Mouse (Mus musculus) liver, embryonic 14.5 days (tissue): ENCODE measurements around the gene Prm1.

Experiments
- CTCF ChIP-seq: IDR thresholded peaks from 2 replicates; pipeline ENCODE4 v1.5.1; 2016; ENCODE audit warnings: antibody characterized with exemption, low read depth, control low read depth
- EP300 ChIP-seq: IDR thresholded peaks from 2 replicates; pipeline ENCODE4 v1.6.1; 2016; ENCODE audit warnings: antibody characterized with exemption, low read depth

- no peak for TF ChIP-seq CTCF
- TF ChIP-seq EP300, result no peak
Observed at GRCm38 (mm10) chr16:10844319-10844670, 38.7 kb upstream of the Prm1 start.
